Mouse (Mus musculus): ENCODE data around the gene Ube2c. TPM values are rescaled to one million over a fixed set of nuclear protein-coding genes. Genes with fewer than 3 reads are reported as not detected.

The Ube2c gene
- total and polyA plus RNA-seq, 3 experiments: 177 to 365 (median 257) TPM

DNA sequence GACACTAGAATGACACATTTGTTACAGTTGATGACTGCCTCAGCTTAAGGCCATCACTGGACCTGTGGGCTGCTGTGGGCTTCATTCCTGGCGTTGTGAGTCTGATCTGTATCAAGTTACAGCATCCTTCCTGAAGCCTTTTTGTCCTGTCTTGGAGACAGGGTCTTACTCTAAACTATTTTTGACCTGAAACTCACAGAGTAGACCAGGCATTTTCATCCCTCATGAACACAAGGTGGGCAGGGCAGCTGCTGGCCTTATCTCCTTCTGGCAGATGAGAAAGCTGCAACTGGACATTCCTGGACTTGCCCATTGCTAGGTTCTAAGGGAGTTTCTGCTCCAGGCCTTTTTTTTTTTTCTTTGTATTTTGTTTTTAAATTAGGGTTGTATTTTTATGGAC, 11.0 kb upstream of the Ube2c start:
- Histone ChIP-seq H3K4me3 (ENCODE audit: control insufficient read depth in 1 of 2, insufficient read depth in 1 of 2, low read depth in 2 of 2, low read length in 2 of 2) (no peak overlapping the region), H3K79me2 (ENCODE audit: control insufficient read depth, insufficient read depth, low read length, poor library complexity) (no peaks in the 10 kb centered on the region), H3K4me1 (ENCODE audit: control insufficient read depth in 1 of 2, insufficient read depth in 2 of 2, low read length in 2 of 2) (no peaks in the 10 kb centered on the region), H3K27ac (ENCODE audit: control insufficient read depth, low read depth, low read length) (no peak overlapping the region), H3K9me3 (replicated peaks; ENCODE audit: insufficient read depth, low read length) (no peaks in the 10 kb centered on the region), H3K36me3 (ENCODE audit: control insufficient read depth in 1 of 2, insufficient read depth in 2 of 2, low read length in 2 of 2) (peaks cover 8 to 15% of the 10 kb centered on the region in 2 experiments), H3K27me3 (ENCODE audit: control insufficient read depth in 1 of 2, insufficient read depth in 2 of 2, low read length in 2 of 2) (no peaks in the 10 kb centered on the region), H3K9ac (ENCODE audit: control insufficient read depth, low read depth, low read length, poor library complexity, severe bottlenecking) (no peak overlapping the region)
- no peak for DNase-seq (ENCODE audit: low read depth, low spot score)
- TF ChIP-seq MXI1 (IDR thresholded peaks at IDR 0.05; ENCODE audit: low read depth, low read length) (no peak), CHD2 (IDR thresholded peaks at IDR 0.05; ENCODE audit: low read length) (no peak), ZNF384 (IDR thresholded peaks at IDR 0.05; ENCODE audit: low read depth, low read length) (no peak), MAX (IDR thresholded peaks at IDR 0.05; ENCODE audit: low read length) (no peak), ETS1 (IDR thresholded peaks at IDR 0.05; ENCODE audit: low read depth, low read length) (no peak)

DNA sequence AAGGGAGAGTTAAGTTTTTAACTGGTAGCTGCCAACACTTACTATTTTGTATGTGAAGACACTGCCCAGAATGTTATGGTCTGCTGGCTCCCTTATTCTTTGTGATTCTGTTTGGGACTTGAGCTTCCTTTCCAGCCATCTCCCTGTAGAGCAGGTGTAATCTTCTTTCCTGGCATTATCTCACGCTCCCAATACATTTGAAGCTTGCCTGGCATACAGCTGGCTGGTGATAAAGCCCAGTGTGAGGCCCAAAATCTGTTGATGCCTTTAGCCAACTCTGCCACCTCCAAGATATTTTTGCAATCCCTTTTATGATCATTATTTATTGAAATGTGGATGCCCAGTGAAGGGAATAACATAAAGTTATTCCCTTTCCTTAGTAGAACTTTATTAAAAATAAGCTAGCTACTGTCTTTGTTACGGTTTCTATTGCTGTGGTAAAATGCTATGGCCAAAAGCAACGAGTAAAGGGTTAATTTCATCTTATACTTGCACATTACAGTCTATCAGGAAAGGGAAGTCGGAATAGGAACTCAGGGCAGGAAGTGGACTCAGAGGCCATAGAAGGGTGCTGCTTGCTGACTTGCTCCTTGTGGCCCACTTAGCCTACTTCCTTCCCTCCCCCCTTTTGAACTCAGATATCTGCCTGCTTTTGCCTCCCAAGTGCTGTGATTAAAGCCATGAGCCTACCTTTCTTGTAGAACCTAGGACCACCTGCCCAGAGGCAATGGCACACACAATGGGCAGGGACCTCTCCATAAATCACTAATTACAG, 9.5 kb upstream of the Ube2c start:
- Histone ChIP-seq H3K4me3 (ENCODE audit: control insufficient read depth in 1 of 2, insufficient read depth in 1 of 2, low read depth in 2 of 2, low read length in 2 of 2) (no peak overlapping the region), H3K79me2 (ENCODE audit: control insufficient read depth, insufficient read depth, low read length, poor library complexity) (no peaks in the 10 kb centered on the region), H3K36me3 (ENCODE audit: control insufficient read depth in 1 of 2, insufficient read depth in 2 of 2, low read length in 2 of 2) (peaks cover 8 to 10% of the 10 kb centered on the region in 2 experiments), H3K27me3 (ENCODE audit: control insufficient read depth in 1 of 2, insufficient read depth in 2 of 2, low read length in 2 of 2) (no peaks in the 10 kb centered on the region), H3K9ac (ENCODE audit: control insufficient read depth, low read depth, low read length, poor library complexity, severe bottlenecking) (no peak overlapping the region), H3K9me3 (replicated peaks; ENCODE audit: insufficient read depth, low read length) (no peaks in the 10 kb centered on the region), H3K4me1 (ENCODE audit: control insufficient read depth in 1 of 2, insufficient read depth in 2 of 2, low read length in 2 of 2) (no peaks in the 10 kb centered on the region), H3K27ac (ENCODE audit: control insufficient read depth, low read depth, low read length) (no peak overlapping the region)
- DNase-seq (ENCODE audit: low read depth, low spot score): peak; percentile 44
- no peak for TF ChIP-seq E2F4 (IDR thresholded peaks at IDR 0.05; ENCODE audit: borderline replicate concordance, low read depth, low read length)
- TF ChIP-seq MXI1 (IDR thresholded peaks at IDR 0.05; ENCODE audit: low read depth, low read length): no peak
- no peak for TF ChIP-seq ZMIZ1 (IDR thresholded peaks at IDR 0.05; ENCODE audit: low read depth, low read length)
- TF ChIP-seq MAFK (IDR thresholded peaks at IDR 0.05; ENCODE audit: borderline replicate concordance, low read depth, low read length): no peak
- TF ChIP-seq RAD21 (IDR thresholded peaks at IDR 0.05; ENCODE audit: low read depth, low read length): no peak
- no peak for TF ChIP-seq NELFE (IDR thresholded peaks at IDR 0.05; ENCODE audit: low read depth, low read length)
- TF ChIP-seq ETS1 (IDR thresholded peaks at IDR 0.05; ENCODE audit: low read depth, low read length): no peak
- TF ChIP-seq JUND (IDR thresholded peaks at IDR 0.05; ENCODE audit: low read depth, low read length): no peak
- TF ChIP-seq MAZ (IDR thresholded peaks at IDR 0.05; ENCODE audit: low read depth, low read length): no peak
- TF ChIP-seq ZNF384 (IDR thresholded peaks at IDR 0.05; ENCODE audit: low read depth, low read length): no peak
- no peak for TF ChIP-seq CHD1 (IDR thresholded peaks at IDR 0.05; ENCODE audit: low read depth, low read length)
- TF ChIP-seq USF2 (IDR thresholded peaks at IDR 0.05; ENCODE audit: borderline replicate concordance in 1 of 2, insufficient read depth in 1 of 2, low read depth in 1 of 2, low read length in 2 of 2): no peak
- no peak for TF ChIP-seq UBTF (IDR thresholded peaks at IDR 0.05; ENCODE audit: borderline replicate concordance, insufficient read depth, low read depth, low read length)
- TF ChIP-seq GABPA (IDR thresholded peaks at IDR 0.05; ENCODE audit: low read depth, low read length): no peak
- TF ChIP-seq SIN3A (IDR thresholded peaks at IDR 0.05; ENCODE audit: low read length): no peak

All from MEL (cell line).